Mouse (Mus musculus) olfactory bulb, adult 2 months (tissue): ENCODE measurements around the gene Lonrf2.

Source experiments
- CTCF ChIP-seq: fragments of 200-500 bp; IDR thresholded peaks from 2 replicates; pipeline ENCODE4 v1.5.1; 2012; ENCODE audit warnings: low read depth, mild to moderate bottlenecking, low read length, moderate library complexity; ENCODE audit not compliant: insufficient read depth
- POLR2A ChIP-seq: fragments of 200-500 bp; IDR thresholded peaks from 2 replicates; pipeline ENCODE4 v1.6.1; 2012; ENCODE audit warnings: mild to moderate bottlenecking, low read depth, low read length, moderate library complexity; ENCODE audit not compliant: insufficient read depth

DNA sequence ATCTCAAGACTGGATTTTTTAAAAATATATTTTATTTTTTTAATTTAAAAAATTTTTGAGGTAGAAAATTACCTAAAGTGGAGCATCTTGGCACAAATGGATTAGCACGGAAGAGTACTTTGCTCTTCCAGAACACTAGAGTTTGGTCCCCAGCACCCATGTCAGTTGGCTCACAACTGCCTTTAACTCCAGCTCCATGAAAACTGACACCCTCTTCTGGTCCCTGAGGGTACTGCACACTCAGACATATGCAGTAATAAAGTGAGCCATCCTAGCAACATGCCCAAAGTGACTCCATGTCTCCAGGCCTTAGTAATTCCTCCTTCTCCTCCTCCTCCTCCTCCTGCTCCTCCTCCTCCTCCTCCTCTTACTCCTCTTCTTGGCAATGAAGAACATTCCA lies 58.2 kb downstream of the Lonrf2 start:
- no peak for TF ChIP-seq CTCF
- no peak for TF ChIP-seq POLR2A
